8 mouse cellular contexts compared by ENCODE assay signal in the genomic region with DNA sequence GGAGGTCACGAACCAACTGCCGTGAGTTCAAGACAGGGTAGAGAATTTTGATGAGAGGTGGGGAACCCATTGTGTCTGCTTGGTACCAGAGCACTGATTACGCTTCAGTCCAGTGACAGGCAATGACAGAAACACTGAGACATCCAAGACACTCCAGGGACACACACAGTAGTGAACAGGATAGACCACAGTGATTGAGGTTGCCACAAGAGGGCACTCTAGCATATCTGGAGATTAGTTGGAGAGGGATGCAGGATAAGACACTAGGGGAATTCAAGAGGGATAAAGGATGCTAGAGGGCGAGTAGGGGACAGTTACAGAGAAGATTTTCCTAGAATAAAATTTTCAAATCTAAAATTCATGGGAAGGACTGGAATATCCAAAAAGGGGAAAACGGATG. TPM values are rescaled to one million over a fixed set of nuclear protein-coding genes. Genes with fewer than 3 reads are reported as not detected.
DNase-seq lines count a peak whose midpoint lies in the region; ATAC-seq and TF ChIP-seq lines count a peak whose summit lies in the region.
"Had no signal": no experiment of that assay in that cellular context is flagged by ENCODE, and none has a peak within 500 bp of the region (broad histone marks: within the 10 kb centered on the region; RNA-seq: fewer than 3 reads in every experiment).

No protein-coding gene starts in this region.

- WGBS in hindbrain, postnatal 0 days: 53% methylated on average over 5 of the region's 5 CpGs

- peak; percentile 63; the same call in 1 of the 2 replicates for ATAC-seq in hindbrain, postnatal 0 days

- H3K27ac ChIP-seq in left cerebral cortex, adult 2 months: no peak overlapping the region
- no peak overlapping the region for H3K27ac ChIP-seq in MEL (ENCODE audit: control insufficient read depth, low read depth, low read length)
- H3K27ac ChIP-seq in hindbrain, postnatal 0 days: no peak overlapping the region

- no peaks in the 10 kb centered on the region for H3K36me3 ChIP-seq in MEL (ENCODE audit: control insufficient read depth in 1 of 2, insufficient read depth in 2 of 2, low read length in 2 of 2)
- H3K36me3 ChIP-seq in hindbrain, postnatal 0 days (ENCODE audit: insufficient read depth, low read length): no peaks in the 10 kb centered on the region

- intact Hi-C loops in left cerebral cortex, adult 2 months (cut with DNase I): no loop called here

- no peak for TF ChIP-seq POLR2A in MEL (IDR thresholded peaks at IDR 0.05; ENCODE audit: control insufficient read depth in 1 of 2, insufficient read depth in 1 of 2, low read depth in 1 of 2, low read length in 2 of 2, poor library complexity in 1 of 2)
- TF ChIP-seq POLR2A in brain, embryonic 14.5 days (IDR thresholded peaks at IDR 0.05; ENCODE audit: borderline replicate concordance, extremely low read depth, insufficient read depth, insufficient read length, poor library complexity, severe bottlenecking): no peak

- no peak overlapping the region for H3K9ac ChIP-seq in MEL (ENCODE audit: control insufficient read depth, low read depth, low read length, poor library complexity, severe bottlenecking)
- no peak overlapping the region for H3K9ac ChIP-seq in hindbrain, postnatal 0 days (replicated peaks; ENCODE audit: low read length)

- H3K9me3 ChIP-seq in MEL (replicated peaks; ENCODE audit: insufficient read depth, low read length): no peaks in the 10 kb centered on the region
- no peaks in the 10 kb centered on the region for H3K9me3 ChIP-seq in hindbrain, postnatal 0 days (ENCODE audit: low read length)

- no peaks in the 10 kb centered on the region for H3K4me1 ChIP-seq in MEL (ENCODE audit: control insufficient read depth in 1 of 2, insufficient read depth in 2 of 2, low read length in 2 of 2)
- no peaks in the 10 kb centered on the region for H3K4me1 ChIP-seq in hindbrain, postnatal 0 days (ENCODE audit: insufficient read depth, low read length)

- no peak overlapping the region for H3K4me3 ChIP-seq in left cerebral cortex, adult 2 months
- H3K4me3 ChIP-seq in MEL (ENCODE audit: control insufficient read depth in 1 of 2, insufficient read depth in 1 of 2, low read depth in 2 of 2, low read length in 2 of 2): no peak overlapping the region
- no peak overlapping the region for H3K4me3 ChIP-seq in hindbrain, postnatal 0 days (ENCODE audit: low read length)

- H3K4me2 ChIP-seq in hindbrain, postnatal 0 days (ENCODE audit: low read depth, low read length): no peak overlapping the region

- peak; percentile 68 for TF ChIP-seq RAD21 in MEL (IDR thresholded peaks at IDR 0.05; ENCODE audit: low read depth, low read length)

- peak in 1 of 2 experiments; percentile 29 for DNase-seq in left cerebral cortex, adult 2 months (ENCODE audit: extremely low spot score in 1 of 2, low spot score in 2 of 2)
- DNase-seq in left cerebral cortex, adult 11 months (ENCODE audit: low spot score): no peak
- DNase-seq in MEL (ENCODE audit: low read depth, low spot score): peak; percentile 50
- peak; percentile 56 for DNase-seq in brain, embryonic 14.5 days (ENCODE audit: low read depth)
- DNase-seq in hindbrain, postnatal 0 days (ENCODE audit: low spot score): peak; percentile 72
- peak; percentile 61 for DNase-seq in mesoderm, embryonic 11.5 days (ENCODE audit: low read depth, low spot score)
- DNase-seq in spleen, adult 12 weeks (ENCODE audit: low spot score): no peak

- no peak for TF ChIP-seq EP300 in MEL (IDR thresholded peaks at IDR 0.05; ENCODE audit: low read depth in 1 of 2, low read length in 2 of 2)

- peak; percentile 65 for TF ChIP-seq CTCF in left cerebral cortex, adult 2 months (IDR thresholded peaks at IDR 0.05)
- TF ChIP-seq CTCF in MEL (IDR thresholded peaks at IDR 0.05 in 2 of 3, conservative IDR thresholded peaks at IDR 0.05 in 1 of 3; ENCODE audit: control insufficient read depth in 1 of 3, insufficient read depth in 1 of 3, low read depth in 2 of 3, low read length in 3 of 3, poor library complexity in 1 of 3, severe bottlenecking in 1 of 3): peak; percentile 49 to 81 (median 73)
- TF ChIP-seq CTCF in brain, embryonic 14.5 days (IDR thresholded peaks at IDR 0.05; ENCODE audit: borderline replicate concordance, extremely low read depth, insufficient read depth, insufficient read length): peak; percentile 65; the same call in 1 of the 2 replicates
- TF ChIP-seq CTCF in hindbrain, postnatal 0 days (IDR thresholded peaks at IDR 0.05; ENCODE audit: low read depth): peak; percentile 78

- no peaks in the 10 kb centered on the region for H3K79me2 ChIP-seq in MEL (ENCODE audit: control insufficient read depth, insufficient read depth, low read length, poor library complexity)

- H3K27me3 ChIP-seq in MEL (ENCODE audit: control insufficient read depth in 1 of 2, insufficient read depth in 2 of 2, low read length in 2 of 2): 0 out of 4 replicates have a peak, but pooled peaks cover 0 to 2% of the 10 kb centered on the region in 2 experiments
- no peaks in the 10 kb centered on the region for H3K27me3 ChIP-seq in hindbrain, postnatal 0 days (ENCODE audit: insufficient read depth, low read length)

TF ChIP-seq in MEL, 35 proteins besides CTCF, POLR2A, EP300 and RAD21:
- TF ChIP-seq USF2 (IDR thresholded peaks at IDR 0.05; ENCODE audit: borderline replicate concordance in 1 of 2, insufficient read depth in 1 of 2, low read depth in 1 of 2, low read length in 2 of 2) (no peak), MYB (IDR thresholded peaks at IDR 0.05; ENCODE audit: low read depth, low read length) (no peak), CHD2 (IDR thresholded peaks at IDR 0.05; ENCODE audit: low read length) (no peak), NELFE (IDR thresholded peaks at IDR 0.05; ENCODE audit: low read depth, low read length) (no peak), TCF12 (IDR thresholded peaks at IDR 0.05; ENCODE audit: low read depth, low read length) (no peak), ZMIZ1 (IDR thresholded peaks at IDR 0.05; ENCODE audit: low read depth, low read length) (no peak), SMC3 (IDR thresholded peaks at IDR 0.05; ENCODE audit: low read depth, low read length) (peak; percentile 79), NRF1 (IDR thresholded peaks at IDR 0.05; ENCODE audit: insufficient read depth, low read depth, low read length, poor library complexity, severe bottlenecking) (no peak), ZNF384 (IDR thresholded peaks at IDR 0.05; ENCODE audit: low read depth, low read length) (no peak), ETS1 (IDR thresholded peaks at IDR 0.05; ENCODE audit: low read depth, low read length) (no peak), MYC (IDR thresholded peaks at IDR 0.05; ENCODE audit: low read depth, low read length) (no peak), ZC3H11A (IDR thresholded peaks at IDR 0.05; ENCODE audit: low read depth, low read length) (peak; percentile 37)

RNA-seq across cellular contexts. Expression of gene 9530053A07Rik, which starts 8.3 kb away (rescaled TPM):
- under 1 TPM in 1 of 2 experiments, not detected in 1; 0.09 TPM for total RNA-seq in left cerebral cortex, adult 2 months (2021)
- total RNA-seq in MEL (2012; rRNA removed): not detected in 2 replicates
- polyA plus RNA-seq in MEL (2012; ENCODE audit: insufficient read depth in 1 of 2, insufficient read length in 2 of 2, low read depth in 1 of 2, low replicate concordance in 2 of 2, missing spikeins in 1 of 2): not detected
- polyA plus RNA-seq in brain, embryonic 14.5 days (2012; rRNA removed): 0.04 and 0.05 TPM in 2 replicates
- 0.05 TPM in 1 of 2 replicates, not detected in the other for total RNA-seq in hindbrain, postnatal 0 days (2014; rRNA removed)
- 0.16 and 0.19 TPM in 2 replicates for polyA plus RNA-seq in hindbrain, postnatal 0 days (2015; fragmentation: Nextera tagmentation; extraction: Ambion mirVana)
- polyA plus RNA-seq: lung, embryonic 16.5 days had no signal

RNA-seq across cellular contexts. Expression of gene Fbl, which starts 31.9 kb away (rescaled TPM):
- total RNA-seq in left cerebral cortex, adult 2 months (2021): 10 to 100 TPM; 50.0 to 52.1 TPM
- 262 and 268 TPM in 2 replicates for total RNA-seq in MEL (2012; rRNA removed)
- polyA plus RNA-seq in MEL (2012; ENCODE audit: insufficient read depth in 1 of 2, insufficient read length in 2 of 2, low read depth in 1 of 2, low replicate concordance in 2 of 2, missing spikeins in 1 of 2): 100 to 1,000 TPM in 1 of 2 experiments, not detected in 1; 819 TPM
- polyA plus RNA-seq in brain, embryonic 14.5 days (2012; rRNA removed): 177 and 202 TPM in 2 replicates
- total RNA-seq in hindbrain, postnatal 0 days (2014; rRNA removed): 23.5 and 24.4 TPM in 2 replicates
- polyA plus RNA-seq in hindbrain, postnatal 0 days (2015; fragmentation: Nextera tagmentation; extraction: Ambion mirVana): 70.7 and 73.7 TPM in 2 replicates

RNA-seq across cellular contexts. Expression of gene Dyrk1b, which starts 41.7 kb away (rescaled TPM):
- total RNA-seq in left cerebral cortex, adult 2 months (2021): 10 to 100 TPM; 49.8 to 50.2 TPM
- 0.69 and 0.85 TPM in 2 replicates for total RNA-seq in MEL (2012; rRNA removed)
- polyA plus RNA-seq in MEL (2012; ENCODE audit: insufficient read depth in 1 of 2, insufficient read length in 2 of 2, low read depth in 1 of 2, low replicate concordance in 2 of 2, missing spikeins in 1 of 2): under 1 TPM in 1 of 2 experiments, not detected in 1; 0.89 TPM
- polyA plus RNA-seq in brain, embryonic 14.5 days (2012; rRNA removed): 40.1 and 43.3 TPM in 2 replicates
- 36.7 and 43.6 TPM in 2 replicates for total RNA-seq in hindbrain, postnatal 0 days (2014; rRNA removed)
- polyA plus RNA-seq in hindbrain, postnatal 0 days (2015; fragmentation: Nextera tagmentation; extraction: Ambion mirVana): 7.8 and 8.4 TPM in 2 replicates

Comparison
In these comparisons a context has a peak if more than half of its experiments do, and no peak if none do; other contexts are left out.
1. DNase-seq: peak in MEL (single experiment), brain, embryonic 14.5 days (single experiment), hindbrain, postnatal 0 days (single experiment) and mesoderm, embryonic 11.5 days (single experiment); none in left cerebral cortex, adult 11 months (single experiment) and spleen, adult 12 weeks (single experiment).
2. RNA of gene Dyrk1b, which starts 41.7 kb away (total RNA-seq): 49.8 to 50.2 TPM in left cerebral cortex, adult 2 months and 36.7 to 43.6 TPM in hindbrain, postnatal 0 days; 0.69 to 0.85 TPM in MEL; every median in the first group is over 10 times any median in the second.
3. Peak in every context shown above with its lines, with median percentiles within 50 percentile points of each other: CTCF ChIP-seq.